Mouse (Mus musculus) embryonic facial prominence, embryonic 13.5 days (tissue): ENCODE measurements around the gene Hoxc8. TPM values are rescaled to one million over a fixed set of nuclear protein-coding genes. Genes with fewer than 3 reads are reported as not detected.

Source experiments
- ATAC-seq: fragments of 200-750 bp; cut with Nextera tagmentation; 2 replicates; pipeline ENCODE4 v1.8.0; 2017; ENCODE audit warnings: low read depth; ENCODE audit not compliant: insufficient number of reproducible peaks, insufficient read depth, low FRiP score, low TSS enrichment
- H3K27ac ChIP-seq: fragments of 300-500 bp; sonication (generic); 2 replicates; pipeline ENCODE4 v1.5.1; 2015; ENCODE audit warnings: moderate library complexity, mild to moderate bottlenecking, inconsistent platforms
- H3K27me3 ChIP-seq: fragments of 300-500 bp; sonication (generic); 2 replicates; pipeline ENCODE4 v1.6.1; 2015; ENCODE audit warnings: mild to moderate bottlenecking, inconsistent platforms
- H3K36me3 ChIP-seq: fragments of 300-500 bp; sonication (generic); 2 replicates; pipeline ENCODE4 v1.6.1; 2015; ENCODE audit warnings: mild to moderate bottlenecking, inconsistent platforms
- H3K4me1 ChIP-seq: fragments of 300-500 bp; sonication (generic); 2 replicates; pipeline ENCODE4 v1.6.1; 2015; ENCODE audit warnings: inconsistent platforms
- H3K4me2 ChIP-seq: fragments of 300-500 bp; sonication (generic); 2 replicates; pipeline ENCODE4 v1.6.1; 2015; ENCODE audit warnings: moderate library complexity, mild to moderate bottlenecking, inconsistent platforms
- H3K4me3 ChIP-seq: fragments of 300-500 bp; sonication (generic); 2 replicates; pipeline ENCODE4 v1.5.1; 2015; ENCODE audit warnings: mild to moderate bottlenecking, inconsistent platforms
- H3K9ac ChIP-seq: fragments of 300-500 bp; sonication (generic); 2 replicates; pipeline ENCODE4 v1.6.1; 2015; ENCODE audit warnings: mild to moderate bottlenecking, inconsistent platforms
- H3K9me3 ChIP-seq: fragments of 300-500 bp; sonication (generic); 2 replicates; pipeline ENCODE4 v1.6.1; 2016; ENCODE audit warnings: inconsistent platforms
- WGBS: fragments of 180-500 bp; shearing (Covaris S2); methylation state at CpG from one replicate; pipeline ENCODE4 v1.1.7; 2015; ENCODE audit warnings: mixed read lengths; 5-methylcytosine and 5-hydroxymethylcytosine counted together
- polyA plus RNA-seq: library from polyadenylated mRNA; unstranded; fragments of >200 nt; fragmentation: Nextera tagmentation; extraction: Ambion mirVana; gene quantifications from 2 replicates; pipeline ENCODE4 v1.2.1, GENCODE M21; 2015

The Hoxc8 gene
- polyA plus RNA-seq, 1 experiment from 2014 or later: not detected

DNA sequence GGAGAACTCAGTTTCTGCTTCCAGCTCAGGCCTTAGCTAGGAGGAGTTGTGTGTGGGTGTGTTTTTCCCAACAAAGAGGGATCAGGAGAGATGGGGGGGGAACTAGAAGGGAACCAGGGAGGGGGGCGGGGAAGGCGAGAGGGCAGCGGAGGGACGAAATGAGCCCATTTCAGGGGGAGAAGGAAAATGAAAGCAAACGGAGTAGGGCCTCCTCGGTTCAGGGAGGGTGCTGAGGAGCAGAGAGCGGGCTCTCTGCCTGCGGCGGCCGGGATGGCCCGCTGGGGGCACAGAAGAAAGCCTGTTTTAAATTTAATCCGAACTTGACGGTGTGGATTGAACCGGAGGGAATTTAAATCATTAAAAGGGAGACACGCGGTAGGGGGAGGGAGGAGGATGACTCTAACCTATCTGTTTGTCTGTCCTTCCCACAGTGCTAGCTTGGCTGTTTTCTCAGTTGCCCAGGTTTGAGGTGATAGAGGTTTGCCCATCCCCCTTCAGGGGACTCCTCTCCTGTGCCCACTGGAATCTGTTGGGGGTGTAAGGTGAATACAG is 12.9 kb upstream of the Hoxc8 start:
- H3K9me3 ChIP-seq: no peaks in the 10 kb centered on the region
- no peak overlapping the region for H3K27ac ChIP-seq
- no peak for ATAC-seq
- no peak overlapping the region; the same call in 1 of the 2 replicates for H3K4me2 ChIP-seq
- H3K27me3 ChIP-seq: peaks cover 100% of the 10 kb centered on the region
- WGBS: 1% methylated on average over 16 of the region's 16 CpGs
- H3K36me3 ChIP-seq: no peaks in the 10 kb centered on the region
- H3K4me1 ChIP-seq: peaks cover 7% of the 10 kb centered on the region
- H3K4me3 ChIP-seq: 0 out of 2 replicates have a peak overlapping the region, but pooled peaks have one; percentile 6
- H3K9ac ChIP-seq: no peak overlapping the region

DNA sequence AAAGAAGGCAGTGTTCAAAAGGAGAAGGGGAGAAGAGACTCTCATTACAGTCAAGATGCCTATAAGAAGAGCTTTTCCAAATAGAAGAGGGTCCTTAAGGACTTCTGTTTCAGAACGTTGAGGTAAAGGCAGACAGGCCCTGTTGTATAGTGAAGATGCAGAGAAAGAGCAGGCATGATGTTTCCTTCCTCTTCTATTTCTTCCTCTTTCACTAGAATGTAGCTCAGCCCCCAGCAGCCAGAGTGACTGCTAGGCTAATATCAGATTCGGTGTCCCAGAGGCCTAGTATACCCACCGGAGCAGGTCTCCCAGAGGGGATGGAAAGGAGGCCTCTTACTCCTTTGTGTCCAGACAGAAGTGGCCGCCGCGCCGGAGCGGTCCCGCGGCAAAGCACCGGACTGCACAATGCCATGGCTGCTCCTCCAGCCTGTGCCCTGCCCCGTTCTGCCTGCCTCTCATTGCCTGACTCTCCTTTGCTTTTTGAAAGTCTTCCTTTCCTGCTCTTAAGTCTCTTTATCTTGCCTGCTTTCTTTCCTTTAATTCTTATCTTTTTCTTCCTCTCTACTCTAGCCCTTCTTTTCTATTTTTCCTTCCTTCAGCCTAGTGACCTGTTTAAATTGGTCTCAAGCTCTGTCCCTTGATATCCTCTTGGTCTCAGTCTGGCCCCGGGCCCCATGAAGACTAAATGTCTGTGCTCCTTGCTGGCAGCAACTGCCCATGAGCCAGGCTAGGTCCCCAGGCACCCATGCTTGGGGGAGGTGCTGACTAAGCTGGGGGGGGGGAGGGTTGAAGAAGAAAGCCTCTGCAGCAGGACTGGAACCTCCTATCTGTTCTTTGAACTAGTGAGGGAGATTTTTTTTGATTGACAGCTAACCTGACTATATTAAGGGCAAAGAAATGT is 11.5 kb upstream of the Hoxc8 start:
- Histone ChIP-seq H3K9me3 (no peaks in the 10 kb centered on the region), H3K4me1 (peaks cover 7% of the 10 kb centered on the region), H3K4me3 (no peak overlapping the region), H3K27me3 (peaks cover 100% of the 10 kb centered on the region), H3K4me2 (no peak overlapping the region), H3K36me3 (no peaks in the 10 kb centered on the region), H3K9ac (no peak overlapping the region), H3K27ac (no peak overlapping the region)
- WGBS: 1% methylated on average over 13 of the region's 13 CpGs
- ATAC-seq: no peak

DNA sequence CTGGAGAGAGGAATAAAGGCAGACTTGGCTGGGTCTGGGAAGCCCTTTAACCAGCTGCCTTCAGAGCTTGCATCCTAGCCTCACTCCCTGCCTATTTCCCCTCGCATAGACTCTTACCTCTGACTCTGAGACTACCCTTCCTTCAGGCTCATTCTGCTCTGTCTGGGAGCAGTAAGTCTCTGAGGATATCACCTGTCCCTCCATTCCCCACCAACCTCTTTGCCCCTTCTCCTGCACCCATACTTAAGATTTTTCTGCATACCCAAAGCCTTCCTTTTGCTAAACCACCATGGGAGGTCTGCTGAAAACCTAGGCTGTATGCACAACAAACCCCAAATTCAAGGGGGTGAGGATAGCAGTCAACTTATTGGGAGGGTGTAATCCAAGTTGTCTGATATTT is 10.5 kb upstream of the Hoxc8 start:
- Histone ChIP-seq H3K27ac (no peak overlapping the region), H3K27me3 (peaks cover 100% of the 10 kb centered on the region), H3K4me1 (peaks cover 7% of the 10 kb centered on the region), H3K4me2 (no peak overlapping the region), H3K4me3 (no peak overlapping the region), H3K9ac (no peak overlapping the region), H3K36me3 (no peaks in the 10 kb centered on the region), H3K9me3 (no peaks in the 10 kb centered on the region)
- WGBS: 0% methylated on average over 1 of the region's 1 CpGs
- no peak for ATAC-seq

DNA sequence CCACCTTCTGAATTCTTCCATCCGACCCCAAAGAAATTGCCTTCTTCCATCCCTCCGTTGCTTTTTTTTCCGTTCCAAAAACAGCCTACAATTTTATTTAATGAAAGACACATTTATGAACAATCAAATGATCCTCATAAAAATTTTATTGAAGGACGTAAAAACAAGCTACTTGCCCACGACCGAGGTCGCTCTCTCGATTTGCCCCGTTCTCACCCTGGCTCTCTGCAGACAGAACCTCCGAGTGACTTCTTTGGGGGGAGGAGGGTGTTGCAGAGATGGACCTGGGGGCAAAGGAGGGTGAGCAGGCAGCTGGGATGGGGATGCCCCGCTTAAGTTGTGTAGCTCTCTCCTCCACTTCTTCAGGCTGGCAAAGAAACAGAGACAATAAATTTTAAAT is 10.1 kb upstream of the Hoxc8 start:
- peaks cover 7% of the 10 kb centered on the region for H3K4me1 ChIP-seq
- no peak overlapping the region for H3K27ac ChIP-seq
- H3K27me3 ChIP-seq: peaks cover 100% of the 10 kb centered on the region
- no peaks in the 10 kb centered on the region for H3K9me3 ChIP-seq
- no peak overlapping the region for H3K9ac ChIP-seq
- no peak overlapping the region for H3K4me3 ChIP-seq
- 2% methylated on average over 11 of the region's 11 CpGs for WGBS
- ATAC-seq: no peak
- H3K36me3 ChIP-seq: no peaks in the 10 kb centered on the region
- H3K4me2 ChIP-seq: no peak overlapping the region

DNA sequence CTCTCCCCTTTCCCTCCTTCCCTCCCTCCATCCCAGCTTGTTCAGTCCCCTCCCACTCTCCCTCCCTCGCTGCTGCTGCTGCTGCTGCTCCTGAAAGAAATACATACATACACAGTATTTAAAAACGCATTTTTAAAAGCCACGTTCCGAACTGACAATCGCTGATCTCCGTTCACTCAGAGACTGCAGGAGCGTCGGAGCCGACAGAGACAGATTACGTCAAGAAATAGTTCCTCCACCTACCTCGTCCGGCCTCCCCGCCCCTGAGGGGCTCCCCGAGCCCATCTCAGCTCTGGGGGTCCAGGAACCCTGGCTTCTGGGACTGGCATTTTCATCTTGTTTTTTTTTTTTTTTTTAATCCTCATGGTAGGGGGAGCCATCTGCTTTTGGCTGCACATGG is 9.5 kb upstream of the Hoxc8 start:
- Histone ChIP-seq H3K27me3 (peaks cover 100% of the 10 kb centered on the region), H3K9me3 (no peaks in the 10 kb centered on the region), H3K4me1 (peaks cover 7% of the 10 kb centered on the region), H3K27ac (no peak overlapping the region), H3K4me2 (peak overlapping the region; percentile 34), H3K9ac (no peak overlapping the region), H3K36me3 (no peaks in the 10 kb centered on the region), H3K4me3 (0 out of 2 replicates have a peak overlapping the region, but pooled peaks have one; percentile 22)
- WGBS: under 1% methylated on average over 14 of the region's 14 CpGs
- ATAC-seq: no peak

DNA sequence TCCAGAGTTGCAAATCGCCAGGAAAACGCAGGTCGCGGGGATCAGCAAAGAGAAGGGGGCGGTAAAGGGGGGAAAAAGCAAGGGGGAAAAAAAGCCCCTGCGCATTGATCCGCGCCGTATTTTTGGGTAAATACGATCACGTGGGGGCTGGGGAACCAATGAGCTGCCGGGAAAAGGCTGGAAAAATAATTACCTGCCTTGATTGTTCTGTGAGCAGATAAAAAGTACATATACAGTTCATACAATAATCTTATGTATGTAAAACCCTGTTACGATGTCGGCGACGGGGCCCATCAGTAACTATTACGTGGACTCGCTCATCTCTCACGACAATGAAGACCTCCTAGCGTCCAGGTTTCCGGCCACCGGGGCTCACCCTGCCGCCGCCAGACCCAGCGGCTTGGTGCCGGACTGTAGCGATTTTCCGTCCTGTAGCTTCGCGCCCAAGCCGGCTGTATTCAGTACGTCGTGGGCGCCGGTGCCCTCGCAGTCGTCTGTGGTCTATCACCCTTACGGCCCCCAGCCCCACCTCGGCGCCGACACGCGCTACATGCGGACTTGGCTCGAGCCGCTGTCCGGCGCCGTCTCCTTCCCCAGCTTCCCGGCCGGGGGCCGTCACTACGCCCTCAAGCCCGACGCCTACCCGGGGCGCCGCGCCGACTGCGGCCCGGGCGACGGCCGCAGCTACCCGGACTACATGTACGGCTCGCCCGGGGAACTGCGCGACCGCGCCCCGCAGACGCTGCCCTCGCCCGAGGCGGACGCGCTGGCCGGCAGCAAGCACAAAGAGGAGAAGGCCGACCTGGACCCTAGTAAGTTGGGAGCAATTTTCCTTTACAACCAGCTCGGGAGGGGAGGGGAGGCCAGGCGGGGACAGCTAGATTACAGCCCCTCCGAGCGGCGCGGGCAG is 8.8 kb upstream of the Hoxc8 start:
- under 1% methylated on average over 88 of the region's 88 CpGs for WGBS
- ATAC-seq: no peak
- H3K4me1 ChIP-seq: peaks cover 7% of the 10 kb centered on the region

DNA sequence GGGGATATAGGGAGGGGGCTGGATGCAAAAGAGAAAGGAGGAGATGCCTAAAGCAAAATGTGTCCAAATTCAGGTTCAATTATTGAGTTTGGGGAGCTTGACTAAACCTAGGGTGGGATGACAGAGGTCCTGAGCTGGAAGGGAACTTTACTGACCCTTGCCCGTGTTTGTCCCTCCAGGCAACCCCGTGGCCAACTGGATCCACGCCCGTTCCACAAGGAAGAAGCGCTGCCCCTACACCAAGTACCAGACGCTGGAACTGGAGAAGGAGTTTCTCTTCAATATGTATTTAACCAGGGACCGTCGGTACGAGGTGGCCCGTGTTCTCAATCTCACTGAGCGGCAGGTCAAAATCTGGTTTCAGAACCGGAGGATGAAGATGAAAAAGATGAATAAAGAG is 6.7 kb upstream of the Hoxc8 start:
- no peak overlapping the region for H3K27ac ChIP-seq
- no peaks in the 10 kb centered on the region for H3K36me3 ChIP-seq
- no peak overlapping the region for H3K4me3 ChIP-seq
- WGBS: 2% methylated on average over 12 of the region's 12 CpGs
- no peaks in the 10 kb centered on the region for H3K9me3 ChIP-seq
- no peak overlapping the region for H3K9ac ChIP-seq
- peaks cover 100% of the 10 kb centered on the region for H3K27me3 ChIP-seq
- ATAC-seq: no peak
- H3K4me1 ChIP-seq: peaks cover 7% of the 10 kb centered on the region
- no peak overlapping the region for H3K4me2 ChIP-seq

More for the DNA sequence above, 8.8 kb upstream of the Hoxc8 start:
- no peaks in the 10 kb centered on the region for H3K36me3 ChIP-seq
- no peak overlapping the region for H3K9ac ChIP-seq
- H3K27me3 ChIP-seq: peaks cover 100% of the 10 kb centered on the region
- H3K27ac ChIP-seq: no peak overlapping the region
- H3K4me2 ChIP-seq: peak overlapping the region; percentile 34
- peak overlapping the region; percentile 22 for H3K4me3 ChIP-seq
- no peaks in the 10 kb centered on the region for H3K9me3 ChIP-seq

DNA sequence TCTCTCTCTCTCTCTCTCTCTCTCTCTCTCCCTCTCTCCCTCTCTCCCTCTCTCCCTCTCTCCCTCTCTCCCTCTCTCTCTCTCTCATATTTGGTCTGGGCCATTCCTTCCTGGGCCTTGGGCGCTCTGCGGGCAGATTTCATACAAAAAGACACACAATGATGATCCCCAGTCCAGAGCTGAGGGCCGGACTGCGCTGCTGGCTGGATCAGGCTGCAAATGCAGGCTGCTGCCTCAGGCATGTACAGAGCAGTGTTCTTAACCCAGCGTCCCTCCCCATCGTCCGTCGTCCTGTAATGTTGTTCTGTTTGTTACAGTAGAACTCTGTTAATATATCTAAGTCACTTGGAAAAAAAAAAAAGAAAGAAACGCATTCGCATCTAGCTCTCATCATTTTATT is 5.9 kb upstream of the Hoxc8 start:
- Histone ChIP-seq H3K4me3 (no peak overlapping the region), H3K27me3 (peaks cover 100% of the 10 kb centered on the region), H3K36me3 (no peaks in the 10 kb centered on the region), H3K4me2 (no peak overlapping the region), H3K9ac (no peak overlapping the region), H3K27ac (no peak overlapping the region), H3K9me3 (no peaks in the 10 kb centered on the region), H3K4me1 (peaks cover 7% of the 10 kb centered on the region)
- no peak for ATAC-seq
- WGBS: 2% methylated on average over 10 of the region's 10 CpGs

DNA sequence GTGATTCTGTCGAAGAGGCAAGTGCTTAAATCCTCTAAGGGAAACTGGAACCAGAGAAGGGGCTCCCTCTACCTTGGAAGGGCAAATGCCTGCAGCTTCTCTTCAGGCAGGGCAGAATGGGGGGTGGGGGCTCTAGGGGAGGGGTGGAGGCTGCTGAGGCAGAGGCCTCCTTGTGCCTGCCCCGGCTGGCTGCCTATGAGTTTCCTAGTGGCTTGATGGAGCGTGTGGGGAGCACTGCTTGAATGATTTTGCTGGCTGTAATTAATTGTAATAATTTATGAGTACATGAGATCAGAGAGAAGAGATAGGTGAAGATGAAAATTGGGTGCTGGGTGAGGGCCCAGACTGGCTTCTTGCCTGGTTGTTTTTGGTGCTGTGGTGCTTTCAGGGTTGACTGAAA is 5.5 kb upstream of the Hoxc8 start:
- Histone ChIP-seq H3K36me3 (no peaks in the 10 kb centered on the region), H3K4me1 (peaks cover 7% of the 10 kb centered on the region), H3K27me3 (peaks cover 100% of the 10 kb centered on the region), H3K4me2 (no peak overlapping the region), H3K27ac (no peak overlapping the region), H3K4me3 (no peak overlapping the region), H3K9me3 (no peaks in the 10 kb centered on the region), H3K9ac (no peak overlapping the region)
- WGBS: 3% methylated on average over 3 of the region's 3 CpGs
- ATAC-seq: no peak

DNA sequence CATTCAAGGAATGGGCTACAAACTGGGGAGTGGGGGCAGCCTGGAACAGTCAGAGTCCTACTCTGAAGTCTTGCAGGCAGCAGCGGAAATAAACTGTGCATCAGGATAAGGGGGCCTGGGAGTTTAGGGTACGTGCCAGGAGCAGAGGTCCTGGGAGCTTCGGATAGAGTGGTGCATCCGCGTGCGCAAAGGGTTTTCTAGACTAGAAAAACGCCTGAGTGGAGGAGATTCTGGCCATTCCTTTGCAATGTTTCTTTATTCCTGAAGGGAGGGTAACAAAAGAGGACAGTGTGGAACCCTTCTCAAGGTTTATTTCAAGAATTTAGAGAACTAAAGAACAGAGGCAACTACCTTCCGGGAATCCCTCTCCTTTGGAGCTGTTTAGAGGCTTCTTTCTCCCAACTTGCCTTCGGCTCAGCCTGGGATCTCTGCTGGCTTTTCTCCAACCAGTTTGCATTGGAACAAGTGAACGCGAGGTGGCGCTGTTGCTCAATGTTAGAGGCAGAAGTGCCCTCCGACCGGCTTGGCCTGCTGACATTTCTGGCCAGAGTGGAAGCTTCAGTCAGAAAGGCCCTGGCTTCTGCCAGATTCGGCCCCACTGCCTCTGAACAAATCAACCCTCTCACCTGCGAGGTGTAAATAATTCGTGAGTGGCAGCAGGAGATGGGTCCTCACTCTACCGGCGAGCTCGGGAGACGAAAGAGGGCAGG is 3.1 kb upstream of the Hoxc8 start:
- H3K27ac ChIP-seq: no peak overlapping the region
- 2% methylated on average over 21 of the region's 21 CpGs for WGBS
- ATAC-seq: no peak

DNA sequence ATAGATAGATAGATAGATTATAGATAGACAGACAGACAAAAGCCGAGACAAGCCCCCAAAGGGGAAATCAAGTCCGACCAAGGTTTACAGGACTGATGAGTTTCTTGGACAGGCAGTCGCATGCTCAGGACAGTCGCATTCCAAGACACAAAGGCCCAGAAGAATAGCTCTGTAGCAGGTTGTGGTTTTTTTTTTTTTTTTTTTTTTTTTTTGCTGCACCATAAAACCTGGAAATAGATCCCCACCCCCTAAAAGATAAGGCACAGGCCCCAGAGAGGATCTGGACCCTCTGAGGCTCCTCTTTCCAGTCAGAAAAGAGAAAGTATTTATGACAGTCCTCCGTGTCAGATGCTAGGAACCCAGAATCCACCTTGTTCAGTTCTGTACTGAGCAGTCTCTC is 2.3 kb upstream of the Hoxc8 start:
- Histone ChIP-seq H3K27ac (no peak overlapping the region), H3K27me3 (peaks cover 100% of the 10 kb centered on the region), H3K36me3 (no peaks in the 10 kb centered on the region), H3K4me3 (no peak overlapping the region), H3K4me1 (0 out of 2 replicates have a peak, but pooled peaks cover 6% of the 10 kb centered on the region), H3K9ac (no peak overlapping the region), H3K4me2 (no peak overlapping the region), H3K9me3 (no peaks in the 10 kb centered on the region)
- no peak for ATAC-seq
- 15% methylated on average over 5 of the region's 5 CpGs for WGBS

More for the DNA sequence above, 3.1 kb upstream of the Hoxc8 start:
- H3K27me3 ChIP-seq: peaks cover 100% of the 10 kb centered on the region
- H3K4me1 ChIP-seq: 0 out of 2 replicates have a peak, but pooled peaks cover 6% of the 10 kb centered on the region
- H3K4me3 ChIP-seq: no peak overlapping the region
- no peaks in the 10 kb centered on the region for H3K9me3 ChIP-seq
- no peak overlapping the region for H3K9ac ChIP-seq
- no peak overlapping the region for H3K4me2 ChIP-seq
- H3K36me3 ChIP-seq: no peaks in the 10 kb centered on the region
